In the genomic region with DNA sequence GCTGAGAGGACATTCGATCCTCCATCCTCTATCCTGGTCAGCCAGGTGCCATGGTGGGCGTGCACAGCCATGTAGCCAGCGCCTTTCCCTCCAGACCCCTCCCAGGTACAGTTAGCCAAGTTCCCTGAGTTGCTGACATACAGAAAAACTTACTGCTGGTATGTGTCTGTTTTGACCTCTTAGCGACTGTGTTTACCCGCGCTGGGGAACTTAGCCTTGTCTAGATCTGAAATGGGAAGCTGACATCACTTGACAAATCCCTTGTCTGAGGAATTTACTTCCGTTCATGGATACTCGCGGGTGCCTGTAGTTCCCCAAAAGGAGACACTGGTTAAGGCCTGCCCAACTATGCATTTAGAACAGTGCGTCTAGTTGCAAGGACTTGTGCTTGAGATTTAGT, we compare ENCODE assay signal across 8 mouse cellular contexts. TPM values are rescaled to one million over a fixed set of nuclear protein-coding genes. Genes with fewer than 3 reads are reported as not detected.
DNase-seq lines count a peak whose midpoint lies in the region; ATAC-seq and TF ChIP-seq lines count a peak whose summit lies in the region.

No protein-coding gene starts in this region.

- DNase-seq in heart, adult 11 months = no peak
- DNase-seq in liver, embryonic 11.5 days (ENCODE audit: low spot score) = no peak
- DNase-seq in cerebellum, adult 2 months = no peak
- DNase-seq in retina, postnatal 1 day = no peak

- no peak for TF ChIP-seq CTCF in cerebellum, adult 2 months (IDR thresholded peaks at IDR 0.05; ENCODE audit: borderline replicate concordance, insufficient read depth, low read depth, low read length)

- peak overlapping the region; percentile 79 for H3K4me2 ChIP-seq in heart, embryonic 14.5 days (ENCODE audit: low read length)
- peak overlapping the region; percentile 53 for H3K4me2 ChIP-seq in forebrain, embryonic 13.5 days
- peak overlapping the region; percentile 81 for H3K4me2 ChIP-seq in liver, embryonic 11.5 days

- 7% methylated on average over 10 of the region's 10 CpGs for WGBS in heart, embryonic 14.5 days
- WGBS in forebrain, embryonic 13.5 days = 42% methylated on average over 10 of the region's 10 CpGs
- 23% methylated on average over 10 of the region's 10 CpGs for WGBS in liver, embryonic 11.5 days
- WGBS in cerebellum, adult 2 months = 51% methylated on average over 10 of the region's 10 CpGs

- no peak for TF ChIP-seq POLR2A in cerebellum, adult 2 months (IDR thresholded peaks at IDR 0.05; ENCODE audit: borderline replicate concordance, insufficient read depth, low read length)

- H3K4me1 ChIP-seq in heart, embryonic 14.5 days (ENCODE audit: control insufficient read depth in 2 of 2, insufficient read depth in 2 of 2, low read length in 2 of 2) = peaks cover 27 to 37% of the 10 kb centered on the region in 2 experiments
- H3K4me1 ChIP-seq in forebrain, embryonic 13.5 days = peaks cover 34% of the 10 kb centered on the region
- peaks cover 32% of the 10 kb centered on the region for H3K4me1 ChIP-seq in liver, embryonic 11.5 days (replicated peaks; ENCODE audit: control insufficient read depth, insufficient read depth, low read length)
- peaks cover 17% of the 10 kb centered on the region for H3K4me1 ChIP-seq in cerebellum, adult 2 months (ENCODE audit: control insufficient read depth, insufficient read depth, low read length)

- ATAC-seq in heart, embryonic 14.5 days (ENCODE audit: insufficient number of reproducible peaks, insufficient read depth, low FRiP score, low read depth) = 0 out of 2 replicates have a peak, but pooled peaks have one; percentile 4
- no peak for ATAC-seq in forebrain, embryonic 13.5 days
- ATAC-seq in liver, embryonic 11.5 days (replicated peaks; ENCODE audit: low FRiP score) = no peak
- ATAC-seq in monocyte, adult 5-6 weeks (replicated peaks; ENCODE audit: insufficient number of reproducible peaks, low FRiP score, low TSS enrichment, poor library complexity, severe bottlenecking) = peak; percentile 51
- no peak for ATAC-seq in CD4-positive, CD25-positive, alpha-beta regulatory T cell, adult 4 months

- H3K27ac ChIP-seq in heart, embryonic 14.5 days (replicated peaks in 1 of 2; ENCODE audit: control insufficient read depth in 1 of 2, insufficient read depth in 1 of 2, low read depth in 2 of 2, low read length in 2 of 2) = peak overlapping the region; percentile 68 to 83
- H3K27ac ChIP-seq in forebrain, embryonic 13.5 days = no peak overlapping the region
- H3K27ac ChIP-seq in liver, embryonic 11.5 days (ENCODE audit: low read depth, low read length) = peak overlapping the region; percentile 38; the same call in 1 of the 2 replicates
- H3K27ac ChIP-seq in cerebellum, adult 2 months (ENCODE audit: insufficient read depth, low read length) = no peak overlapping the region

- H3K27me3 ChIP-seq in heart, embryonic 14.5 days (ENCODE audit: control insufficient read depth, insufficient read depth, low read length) = no peaks in the 10 kb centered on the region
- peaks cover 75% of the 10 kb centered on the region for H3K27me3 ChIP-seq in forebrain, embryonic 13.5 days
- peaks cover 50% of the 10 kb centered on the region for H3K27me3 ChIP-seq in liver, embryonic 11.5 days (replicated peaks; ENCODE audit: control insufficient read depth, insufficient read depth, low read length)
- peaks cover 6% of the 10 kb centered on the region; the same call in 1 of the 2 replicates for H3K27me3 ChIP-seq in cerebellum, adult 2 months (ENCODE audit: control insufficient read depth, insufficient read depth, low read length)

- H3K9me3 ChIP-seq in heart, embryonic 14.5 days (ENCODE audit: control insufficient read depth, low read length) = no peaks in the 10 kb centered on the region
- H3K9me3 ChIP-seq in forebrain, embryonic 13.5 days (replicated peaks) = no peaks in the 10 kb centered on the region
- H3K9me3 ChIP-seq in liver, embryonic 11.5 days (ENCODE audit: control insufficient read depth, low read length) = no peaks in the 10 kb centered on the region

- H3K36me3 ChIP-seq in heart, embryonic 14.5 days (ENCODE audit: control insufficient read depth, insufficient read depth, low read length) = peaks cover 25% of the 10 kb centered on the region
- H3K36me3 ChIP-seq in forebrain, embryonic 13.5 days (ENCODE audit: poor library complexity, severe bottlenecking) = no peaks in the 10 kb centered on the region
- H3K36me3 ChIP-seq in liver, embryonic 11.5 days (ENCODE audit: control insufficient read depth, insufficient read depth, low read length) = no peaks in the 10 kb centered on the region

- peak overlapping the region; percentile 71 to 88 for H3K4me3 ChIP-seq in heart, embryonic 14.5 days (ENCODE audit: control insufficient read depth in 1 of 2, insufficient read depth in 1 of 2, low read depth in 1 of 2, low read length in 2 of 2)
- H3K4me3 ChIP-seq in forebrain, embryonic 13.5 days = peak overlapping the region; percentile 33
- H3K4me3 ChIP-seq in liver, embryonic 11.5 days (ENCODE audit: low read depth, low read length) = peak overlapping the region; percentile 59
- no peak overlapping the region for H3K4me3 ChIP-seq in cerebellum, adult 2 months (replicated peaks; ENCODE audit: insufficient read depth, low read depth, low read length)

- peak overlapping the region; percentile 95 for H3K9ac ChIP-seq in heart, embryonic 14.5 days (ENCODE audit: low read length)
- no peak overlapping the region for H3K9ac ChIP-seq in forebrain, embryonic 13.5 days
- peak overlapping the region; percentile 59 for H3K9ac ChIP-seq in liver, embryonic 11.5 days (ENCODE audit: low read depth, low read length)

RNA-seq across cellular contexts. Expression of a gene that starts 16.5 kb away (rescaled TPM):
- 63.3 and 66.1 TPM in 2 replicates for polyA plus RNA-seq in heart, embryonic 14.5 days (2014; fragmentation: Nextera tagmentation; extraction: Ambion mirVana)
- 2.7 and 2.8 TPM in 2 replicates for polyA plus RNA-seq in forebrain, embryonic 13.5 days (2015; fragmentation: Nextera tagmentation; extraction: Ambion mirVana)
- 6.3 and 6.6 TPM in 2 replicates for polyA plus RNA-seq in liver, embryonic 11.5 days (2014; fragmentation: Nextera tagmentation; extraction: Ambion mirVana)
- total RNA-seq in monocyte, adult 5-6 weeks (2017) = not detected in 3 replicates
- polyA plus RNA-seq in CD4-positive, CD25-positive, alpha-beta regulatory T cell, adult 4 months (2017; shearing (Covaris generic)) = not detected
- polyA plus RNA-seq in cerebellum, adult 2 months (2012; rRNA removed) = 4.1 TPM in 2 replicates

RNA-seq across cellular contexts. Expression of a gene that starts 20.4 kb away (rescaled TPM):
- 3.8 and 4.8 TPM in 2 replicates for polyA plus RNA-seq in heart, embryonic 14.5 days (2014; fragmentation: Nextera tagmentation; extraction: Ambion mirVana)
- 1.2 and 1.6 TPM in 2 replicates for polyA plus RNA-seq in forebrain, embryonic 13.5 days (2015; fragmentation: Nextera tagmentation; extraction: Ambion mirVana)
- 3.1 and 3.5 TPM in 2 replicates for polyA plus RNA-seq in liver, embryonic 11.5 days (2014; fragmentation: Nextera tagmentation; extraction: Ambion mirVana)
- total RNA-seq in monocyte, adult 5-6 weeks (2017) = 13.9 to 23.1 TPM (median 20.1 TPM) in 3 replicates
- 10 to 100 TPM; 14.4 to 17.9 TPM for polyA plus RNA-seq in CD4-positive, CD25-positive, alpha-beta regulatory T cell, adult 4 months (2017; shearing (Covaris generic))
- 7.9 and 9.3 TPM in 2 replicates for polyA plus RNA-seq in cerebellum, adult 2 months (2012; rRNA removed)

RNA-seq across cellular contexts. Expression of a gene that starts 23.7 kb away (rescaled TPM):
- 139 and 141 TPM in 2 replicates for polyA plus RNA-seq in heart, embryonic 14.5 days (2014; fragmentation: Nextera tagmentation; extraction: Ambion mirVana)
- polyA plus RNA-seq in forebrain, embryonic 13.5 days (2015; fragmentation: Nextera tagmentation; extraction: Ambion mirVana) = 114 and 115 TPM in 2 replicates
- polyA plus RNA-seq in liver, embryonic 11.5 days (2014; fragmentation: Nextera tagmentation; extraction: Ambion mirVana) = 98.8 and 105 TPM in 2 replicates
- 59.0 to 73.8 TPM (median 62.7 TPM) in 3 replicates for total RNA-seq in monocyte, adult 5-6 weeks (2017)
- polyA plus RNA-seq in CD4-positive, CD25-positive, alpha-beta regulatory T cell, adult 4 months (2017; shearing (Covaris generic)) = 100 to 1,000 TPM; 133 to 265 TPM
- 509 and 539 TPM in 2 replicates for polyA plus RNA-seq in cerebellum, adult 2 months (2012; rRNA removed)

RNA-seq across cellular contexts. Expression of a gene that starts 28.1 kb away (rescaled TPM):
- 92.3 and 96.6 TPM in 2 replicates for polyA plus RNA-seq in heart, embryonic 14.5 days (2014; fragmentation: Nextera tagmentation; extraction: Ambion mirVana)
- polyA plus RNA-seq in forebrain, embryonic 13.5 days (2015; fragmentation: Nextera tagmentation; extraction: Ambion mirVana) = 79.8 and 86.1 TPM in 2 replicates
- polyA plus RNA-seq in liver, embryonic 11.5 days (2014; fragmentation: Nextera tagmentation; extraction: Ambion mirVana) = 121 and 126 TPM in 2 replicates
- 10.7 to 28.4 TPM (median 15.3 TPM) in 3 replicates for total RNA-seq in monocyte, adult 5-6 weeks (2017)
- 10 to 100 TPM; 22.7 to 25.5 TPM for polyA plus RNA-seq in CD4-positive, CD25-positive, alpha-beta regulatory T cell, adult 4 months (2017; shearing (Covaris generic))
- 61.9 and 66.2 TPM in 2 replicates for polyA plus RNA-seq in cerebellum, adult 2 months (2012; rRNA removed)

RNA-seq across cellular contexts. Expression of a gene that starts 32.8 kb away (rescaled TPM):
- 0.66 and 0.69 TPM in 2 replicates for polyA plus RNA-seq in heart, embryonic 14.5 days (2014; fragmentation: Nextera tagmentation; extraction: Ambion mirVana)
- 0.84 and 0.98 TPM in 2 replicates for polyA plus RNA-seq in forebrain, embryonic 13.5 days (2015; fragmentation: Nextera tagmentation; extraction: Ambion mirVana)
- polyA plus RNA-seq in liver, embryonic 11.5 days (2014; fragmentation: Nextera tagmentation; extraction: Ambion mirVana) = 44.8 and 45.3 TPM in 2 replicates
- 27.7 to 53.1 TPM (median 29.1 TPM) in 3 replicates for total RNA-seq in monocyte, adult 5-6 weeks (2017)
- polyA plus RNA-seq in CD4-positive, CD25-positive, alpha-beta regulatory T cell, adult 4 months (2017; shearing (Covaris generic)) = 100 to 1,000 TPM in 1 of 2 experiments, 10 to 100 TPM in 1; 73.8 to 138 TPM
- polyA plus RNA-seq in cerebellum, adult 2 months (2012; rRNA removed) = 3.8 and 5.7 TPM in 2 replicates

Comparison
In these comparisons a context has a peak if more than half of its experiments do, and no peak if none do; other contexts are left out.
1. ATAC-seq: peak in heart, embryonic 14.5 days (single experiment) and monocyte, adult 5-6 weeks (single experiment); none in forebrain, embryonic 13.5 days (single experiment), liver, embryonic 11.5 days (single experiment) and CD4-positive, CD25-positive, alpha-beta regulatory T cell, adult 4 months (single experiment).
2. H3K27ac ChIP-seq: peak in heart, embryonic 14.5 days (2 of 2) and liver, embryonic 11.5 days (single experiment); none in forebrain, embryonic 13.5 days (single experiment) and cerebellum, adult 2 months (single experiment).
3. Peak in every context shown above with its lines, with median percentiles within 50 percentile points of each other: H3K4me2 ChIP-seq.